Mouse (Mus musculus): ENCODE measurements around the gene Sp9.

GRCm38 (mm10) chr2:73273249-73274118 is 1.8 kb downstream of the Sp9 start:
- TF ChIP-seq CTCF (conservative IDR thresholded peaks at IDR 0.05 in 1 of 2, IDR thresholded peaks at IDR 0.05 in 1 of 2; ENCODE audit: low read depth in 2 of 2, low read length in 2 of 2), result 0 out of 4 replicates have a peak, but pooled peaks of 1 of the 2 experiments have one; percentile 15
- TF ChIP-seq POLR2A (IDR thresholded peaks at IDR 0.05; ENCODE audit: low read depth, low read length), result no peak
- no peak for TF ChIP-seq MYC (IDR thresholded peaks at IDR 0.05; ENCODE audit: low read depth, low read length)
- no peak for TF ChIP-seq HCFC1 (IDR thresholded peaks at IDR 0.05; ENCODE audit: low read depth, low read length)
- TF ChIP-seq NRF1 (IDR thresholded peaks at IDR 0.05; ENCODE audit: low read depth, low read length), result no peak
- no peak for TF ChIP-seq IRF4 (IDR thresholded peaks at IDR 0.05; ENCODE audit: low read depth, low read length)
- TF ChIP-seq ELF1 (IDR thresholded peaks at IDR 0.05; ENCODE audit: low read depth, low read length), result no peak
- no peak for TF ChIP-seq POLR2AphosphoS2 (IDR thresholded peaks at IDR 0.05; ENCODE audit: low read depth, low read length)
- TF ChIP-seq SIN3A (IDR thresholded peaks at IDR 0.05; ENCODE audit: low read length), result no peak
- TF ChIP-seq NELFE (IDR thresholded peaks at IDR 0.05; ENCODE audit: low read depth, low read length), result no peak

Data from CH12.LX (cell line).